Mouse (Mus musculus) MEL-GATA-1-ER (cell line): ENCODE measurements around the gene Saxo1.

ENCODE experiments used
- DNase-seq: peaks from one replicate; pipeline ENCODE4 v3.0.0-alpha.2; 2012; ENCODE audit warnings: low read depth; ENCODE audit errors: extremely low read depth

Saxo1 gene

DNA sequence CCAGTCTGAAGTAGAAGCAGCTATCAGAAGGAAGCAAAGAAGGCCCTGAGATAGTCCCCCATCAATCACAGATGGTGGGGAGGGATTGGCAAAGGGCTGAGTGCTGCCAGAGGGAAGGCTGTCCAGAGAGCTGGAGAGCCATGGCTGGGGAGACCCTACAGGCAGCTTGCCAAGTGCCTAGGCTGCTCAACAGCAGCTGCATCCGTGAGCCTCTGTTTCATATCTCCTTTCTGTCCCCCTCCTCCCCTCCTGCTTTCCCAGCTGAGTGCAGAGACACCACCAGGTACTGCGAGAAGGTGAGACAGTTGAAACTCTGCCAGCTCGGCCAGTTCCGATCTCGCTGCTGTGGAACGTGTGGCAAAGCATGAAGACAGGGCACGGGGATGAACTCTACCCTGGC lies 132.5 kb downstream of the Saxo1 start:
- no peak for DNase-seq

DNA sequence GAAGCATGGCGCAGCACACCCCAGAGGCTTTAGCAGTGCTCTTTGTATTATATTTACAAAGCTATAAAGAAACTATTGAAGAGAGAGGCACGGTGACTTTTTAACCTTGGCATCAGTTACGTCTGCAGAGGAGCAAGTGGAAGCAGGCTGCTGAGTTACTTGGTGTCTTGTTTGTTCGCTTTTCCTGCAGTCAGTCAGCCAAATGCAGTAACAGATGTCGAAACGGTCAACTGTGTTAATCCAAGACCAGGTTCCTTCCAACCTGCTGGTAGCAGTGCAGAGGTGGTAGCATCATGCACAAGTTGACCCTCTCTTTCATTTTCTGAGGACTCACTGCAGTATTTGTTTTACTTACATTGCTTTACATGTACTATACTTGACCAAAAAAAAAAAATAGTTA lies 135.5 kb downstream of the Saxo1 start:
- no peak for DNase-seq

DNA sequence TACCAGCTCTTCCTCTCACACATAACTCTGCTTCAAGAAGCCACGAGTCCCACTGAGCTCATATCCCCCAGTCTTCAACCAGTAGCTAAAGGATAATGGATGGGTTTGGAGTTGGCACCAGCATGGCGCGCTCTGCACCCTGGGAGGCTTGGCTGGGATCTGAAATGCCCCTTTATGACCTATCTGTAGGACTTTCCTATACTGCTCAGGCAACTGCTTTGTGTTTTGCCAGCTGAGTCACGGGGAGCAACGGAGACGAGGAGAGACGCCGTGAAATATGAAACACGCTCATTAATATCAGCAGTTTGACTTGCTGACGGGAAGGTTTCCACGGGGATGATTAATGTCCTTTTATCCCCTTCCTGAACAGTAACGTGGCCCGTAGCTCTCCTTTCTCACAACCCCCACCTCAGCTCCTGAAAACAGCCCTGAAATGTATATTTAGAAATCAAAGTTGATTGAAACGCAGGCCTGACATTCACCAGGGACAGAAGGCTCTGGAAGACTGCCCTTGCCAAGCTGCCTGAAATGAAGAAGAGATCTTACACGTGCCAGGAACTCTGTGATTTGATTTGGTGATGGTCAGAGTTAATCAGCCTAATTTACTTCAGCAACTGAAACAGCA lies 141.6 kb downstream of the Saxo1 start:
- no peak for DNase-seq

DNA sequence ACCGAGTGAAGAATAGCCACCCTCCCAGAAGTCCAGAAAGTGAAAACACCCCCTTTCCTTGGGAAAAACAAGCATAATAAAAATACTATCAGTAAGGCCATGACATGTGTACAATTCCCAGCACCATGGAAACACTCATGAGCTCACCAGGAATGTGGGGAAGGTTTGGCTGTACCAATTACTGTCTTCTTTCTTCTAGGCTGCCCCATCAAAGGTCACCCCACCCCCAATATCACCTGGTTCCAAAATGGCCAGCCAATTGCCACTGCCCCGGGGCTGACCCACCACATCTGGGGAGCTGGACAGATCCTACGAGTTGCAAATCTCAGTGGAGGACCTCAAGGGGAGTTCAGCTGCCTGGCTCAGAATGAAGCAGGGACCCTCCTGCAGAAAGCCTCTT lies 144.7 kb downstream of the Saxo1 start:
- no peak for DNase-seq

DNA sequence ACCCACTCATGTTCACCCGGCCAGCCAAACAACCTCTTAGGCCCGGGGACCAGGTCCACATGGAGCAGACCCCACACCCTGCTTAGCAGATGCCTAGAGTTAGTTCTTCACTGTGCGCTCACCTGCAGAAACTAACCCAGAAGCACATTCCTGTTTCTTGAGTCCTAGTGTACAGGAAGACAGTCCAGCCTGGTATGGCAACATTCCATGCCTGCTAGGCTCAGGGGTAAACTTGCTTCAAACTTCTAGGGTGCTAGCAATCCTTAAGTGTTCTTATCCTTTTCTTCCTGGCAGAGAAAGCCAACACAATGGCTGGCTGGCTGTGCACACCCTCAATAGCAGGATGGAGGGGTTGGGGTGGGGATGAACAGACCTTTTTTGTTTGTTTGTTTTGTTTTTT lies 147.2 kb downstream of the Saxo1 start:
- DNase-seq: no peak

DNA sequence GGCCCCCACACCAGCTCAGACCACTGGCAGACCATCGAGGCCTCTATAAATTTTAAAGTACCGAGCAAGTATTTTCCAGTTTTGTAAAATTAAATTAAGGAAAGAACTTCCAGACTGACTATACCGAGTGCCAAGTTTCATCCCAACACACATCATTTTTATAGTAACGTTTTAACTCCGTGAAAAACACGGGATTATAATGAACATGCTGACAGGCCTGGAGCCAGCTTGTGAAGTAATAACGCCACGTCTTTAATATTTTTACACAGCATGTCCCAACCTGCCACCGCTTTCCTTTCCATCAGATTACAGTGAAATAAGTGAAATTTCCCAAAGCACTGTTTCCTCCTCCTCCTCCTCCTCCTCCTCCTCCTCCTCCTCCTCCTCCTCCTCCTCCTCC lies 149.7 kb downstream of the Saxo1 start:
- no peak for DNase-seq

DNA sequence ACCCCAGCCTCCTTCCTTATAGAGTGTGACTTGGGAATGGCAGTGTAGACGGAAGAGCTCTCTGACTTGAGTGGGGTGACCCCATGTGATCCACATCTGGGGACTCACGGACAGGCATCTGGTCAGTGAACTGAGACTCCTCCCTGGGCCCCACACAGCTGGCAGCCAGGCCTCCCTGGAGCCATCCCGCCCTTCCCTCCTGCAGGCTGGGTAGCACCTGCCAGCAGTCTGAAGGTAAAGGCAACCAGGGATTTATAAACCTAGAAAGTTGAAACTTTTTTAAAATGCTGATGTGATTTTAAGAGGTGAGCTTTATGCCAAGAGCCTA lies 151.0 kb downstream of the Saxo1 start:
- no peak for DNase-seq

DNA sequence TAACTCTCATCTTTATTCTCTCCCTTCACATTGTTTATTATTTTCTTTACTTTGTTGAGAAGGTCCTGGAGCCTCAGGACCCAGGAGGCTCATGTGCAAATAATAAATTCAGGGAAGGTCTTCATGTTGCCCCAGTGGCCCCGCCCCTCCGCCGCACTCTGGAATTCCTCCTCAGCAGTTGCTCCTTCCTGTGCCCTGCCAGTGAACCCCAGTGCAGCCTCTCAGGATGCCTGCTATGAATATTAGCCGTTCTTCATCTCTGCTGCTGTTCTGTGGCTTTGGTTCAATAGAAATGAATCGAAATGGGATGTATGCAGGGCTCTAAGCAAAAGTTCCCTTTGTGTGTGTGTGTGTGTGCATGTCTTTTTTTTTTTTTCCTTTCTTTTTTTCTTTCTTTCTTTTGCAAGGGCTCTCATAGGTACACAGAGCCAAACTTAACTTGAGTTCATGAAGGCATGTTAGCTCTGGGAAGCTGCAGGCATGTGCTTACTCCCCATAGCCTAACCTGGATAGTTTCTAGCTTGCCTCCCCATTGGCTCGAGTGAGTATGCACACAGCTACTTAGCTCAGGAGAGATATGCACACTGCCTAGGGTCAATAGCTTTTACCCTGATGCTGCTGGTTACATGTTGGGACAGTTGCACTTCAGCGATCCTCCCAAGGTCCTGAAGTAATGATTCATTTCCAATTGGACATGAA lies 151.5 kb downstream of the Saxo1 start:
- no peak for DNase-seq

DNA sequence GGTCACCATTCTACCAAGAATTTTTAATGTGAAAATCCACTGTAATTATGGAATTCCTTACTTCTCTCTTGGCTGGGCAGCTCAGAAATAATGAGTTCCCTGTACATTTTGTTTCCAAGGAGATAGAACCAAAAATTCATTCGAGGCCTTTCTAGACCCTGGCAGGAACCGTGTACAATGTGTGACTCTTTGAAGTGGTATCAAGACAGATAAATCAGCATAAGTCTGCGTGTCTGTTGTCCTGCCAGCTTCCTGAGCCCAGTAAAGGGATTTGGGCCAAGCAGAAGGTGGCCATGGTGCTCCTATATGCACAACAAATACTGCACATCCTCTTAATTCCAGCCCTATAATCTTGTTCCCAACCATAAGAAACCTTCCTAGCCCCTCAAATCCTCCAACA lies 157.0 kb downstream of the Saxo1 start:
- no peak for DNase-seq

DNA sequence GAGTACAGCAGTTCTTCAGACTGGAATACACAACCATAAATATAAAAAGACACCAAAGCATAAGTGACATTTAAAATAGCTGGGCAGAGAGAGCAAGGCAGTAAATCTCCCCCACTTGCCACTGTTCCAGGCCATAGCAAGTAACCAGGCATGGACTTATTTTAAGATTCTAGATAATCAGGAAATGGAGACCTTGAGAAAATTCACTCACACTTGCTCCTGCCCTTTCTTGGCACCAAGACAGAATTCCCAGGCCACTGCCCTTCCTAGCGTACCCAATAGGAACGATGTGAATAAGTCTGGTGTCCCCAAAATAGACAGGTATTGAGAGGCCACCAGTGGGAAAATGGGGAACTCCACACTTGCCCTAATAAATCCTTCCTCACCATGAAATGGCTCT lies 160.7 kb downstream of the Saxo1 start:
- no peak for DNase-seq

DNA sequence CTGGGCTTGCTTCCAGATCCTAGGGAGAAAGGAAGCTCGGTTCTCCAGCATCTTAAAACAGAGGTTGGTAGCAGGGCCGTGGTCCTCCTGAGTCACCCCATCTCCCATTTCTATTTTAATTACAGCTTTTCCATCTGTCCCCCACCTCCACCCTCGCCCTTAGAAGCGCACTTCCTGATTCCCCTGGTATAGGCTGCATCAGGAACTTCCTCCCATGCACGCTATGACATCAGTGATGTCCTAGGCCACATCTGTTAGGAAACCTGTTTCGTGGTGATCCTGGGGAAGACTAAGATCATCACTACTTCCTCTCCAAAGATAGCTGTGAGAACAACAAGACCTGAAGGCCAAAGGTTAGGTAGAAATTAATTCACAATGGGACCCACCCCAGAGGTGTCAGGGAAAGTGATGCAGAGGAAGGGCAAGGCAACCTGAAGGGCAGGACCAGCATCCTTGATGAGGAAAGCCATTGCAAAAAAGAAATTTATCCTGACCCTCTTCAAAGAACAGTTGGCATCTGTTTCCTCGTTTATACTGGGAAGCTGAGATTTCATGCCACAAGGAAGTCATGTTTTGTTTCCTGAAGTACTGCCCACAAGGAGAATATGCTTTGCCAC lies 161.3 kb downstream of the Saxo1 start:
- no peak for DNase-seq

DNA sequence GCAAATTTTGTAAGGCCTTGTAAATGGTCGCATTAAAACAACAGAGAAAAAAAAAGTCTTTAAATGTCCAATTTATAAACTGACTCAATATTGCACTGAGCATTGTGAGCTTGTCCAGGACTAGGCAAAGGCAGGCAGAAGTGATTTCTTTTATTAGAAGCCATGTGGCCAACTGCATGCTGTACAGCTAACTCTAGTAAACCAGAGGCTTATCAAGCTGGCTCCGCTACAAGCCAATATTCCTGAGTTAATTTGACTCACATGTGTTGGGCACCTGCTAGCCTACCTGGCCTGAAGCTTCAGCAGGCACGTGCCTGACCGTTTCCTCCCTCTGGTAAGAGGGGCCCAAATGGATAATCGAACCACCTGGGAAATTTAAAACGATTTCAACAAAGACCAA lies 162.5 kb downstream of the Saxo1 start:
- DNase-seq: no peak
